Mouse (Mus musculus) bone marrow macrophage, adult 2 months (primary cell): Measurements from ENCODE around the gene Otub1.

Experiments used
- CTCF ChIP-seq: IDR thresholded peaks from 2 replicates; pipeline ENCODE4 v1.5.1; 2012; ENCODE audit warnings: low read depth, mild to moderate bottlenecking, low read length, moderate library complexity
- POLR2A ChIP-seq: IDR thresholded peaks from 2 replicates; pipeline ENCODE4 v1.6.1; 2012; ENCODE audit warnings: mild to moderate bottlenecking, low read depth, low read length, borderline replicate concordance

GRCm38 (mm10) chr19:7239574-7239973 is 33.5 kb upstream of the Otub1 start:
- TF ChIP-seq CTCF (no peak), POLR2A (no peak)
